Mouse (Mus musculus) embryonic facial prominence, embryonic 12.5 days (tissue): ENCODE measurements around the gene Fubp1. TPM values are rescaled to one million over a fixed set of nuclear protein-coding genes. Genes with fewer than 3 reads are reported as not detected.

ENCODE experiments used
- ATAC-seq: fragments of 200-750 bp; cut with Nextera tagmentation; 2 replicates; pipeline ENCODE4 v1.8.0; 2017; ENCODE audit not compliant: insufficient number of reproducible peaks, insufficient read depth, low FRiP score, low TSS enrichment
- H3K27ac ChIP-seq: fragments of 300-500 bp; sonication (generic); 2 replicates; pipeline ENCODE4 v1.5.1; 2016; ENCODE audit warnings: mild to moderate bottlenecking
- H3K27me3 ChIP-seq: fragments of 300-500 bp; sonication (generic); 2 replicates; pipeline ENCODE4 v1.6.1; 2016; ENCODE audit warnings: mild to moderate bottlenecking, moderate library complexity
- H3K36me3 ChIP-seq: fragments of 300-500 bp; sonication (generic); 2 replicates; pipeline ENCODE4 v1.6.1; 2016; ENCODE audit warnings: mild to moderate bottlenecking
- H3K4me1 ChIP-seq: fragments of 300-500 bp; sonication (generic); 2 replicates; pipeline ENCODE4 v1.6.1; 2016
- H3K4me2 ChIP-seq: fragments of 300-500 bp; sonication (generic); replicated peaks from 2 replicates; pipeline ENCODE4 v1.6.1; 2016; ENCODE audit warnings: mild to moderate bottlenecking, moderate library complexity
- H3K4me3 ChIP-seq: fragments of 300-500 bp; sonication (generic); 2 replicates; pipeline ENCODE4 v1.5.1; 2016; ENCODE audit warnings: mild to moderate bottlenecking
- H3K9ac ChIP-seq: fragments of 300-500 bp; sonication (generic); 2 replicates; pipeline ENCODE4 v1.6.1; 2016; ENCODE audit warnings: mild to moderate bottlenecking, moderate library complexity
- H3K9me3 ChIP-seq: fragments of 300-500 bp; sonication (generic); 2 replicates; pipeline ENCODE4 v1.6.1; 2016; ENCODE audit warnings: mild to moderate bottlenecking, moderate library complexity
- WGBS: fragments of 180-500 bp; shearing (Covaris S2); methylation state at CpG from one replicate; pipeline ENCODE4 v1.1.7; 2016; 5-methylcytosine and 5-hydroxymethylcytosine counted together
- polyA plus RNA-seq: library from polyadenylated mRNA; unstranded; fragments of >200 nt; fragmentation: Nextera tagmentation; extraction: Ambion mirVana; gene quantifications from 2 replicates; pipeline ENCODE4 v1.2.1, GENCODE M21; 2016

Fubp1 gene
- polyA plus RNA-seq, 1 experiment from 2014 or later, result 370 TPM

- no peaks in the 10 kb centered on the region for H3K9me3 ChIP-seq
- H3K4me3 ChIP-seq, result peak overlapping the region; percentile 99
- H3K36me3 ChIP-seq, result peaks cover 5% of the 10 kb centered on the region; the same call in 1 of the 2 replicates
- peak; percentile 54 for ATAC-seq
- no peaks in the 10 kb centered on the region for H3K27me3 ChIP-seq
- under 1% methylated on average over 58 of the region's 68 CpGs for WGBS
- peak overlapping the region; percentile 99 for H3K27ac ChIP-seq
- H3K4me2 ChIP-seq, result peak overlapping the region; percentile 96
- peak overlapping the region; percentile 100 for H3K9ac ChIP-seq
- peaks cover 19% of the 10 kb centered on the region for H3K4me1 ChIP-seq
Measured at GRCm38 (mm10) chr3:152210728-152211391, 638 bp downstream of the Fubp1 start.

- 32% methylated on average over 7 of the region's 7 CpGs for WGBS
- H3K4me3 ChIP-seq, result peak overlapping the region; percentile 99
- H3K36me3 ChIP-seq, result peaks cover 13% of the 10 kb centered on the region; the same call in 1 of the 2 replicates
- ATAC-seq, result no peak
- H3K27me3 ChIP-seq, result no peaks in the 10 kb centered on the region
- no peak overlapping the region for H3K27ac ChIP-seq
- peaks cover 19% of the 10 kb centered on the region for H3K4me1 ChIP-seq
- H3K9me3 ChIP-seq, result no peaks in the 10 kb centered on the region
- H3K9ac ChIP-seq, result peak overlapping the region; percentile 100
- peak overlapping the region; percentile 96 for H3K4me2 ChIP-seq
Measured at GRCm38 (mm10) chr3:152211731-152212279, 1.6 kb downstream of the Fubp1 start.

DNA sequence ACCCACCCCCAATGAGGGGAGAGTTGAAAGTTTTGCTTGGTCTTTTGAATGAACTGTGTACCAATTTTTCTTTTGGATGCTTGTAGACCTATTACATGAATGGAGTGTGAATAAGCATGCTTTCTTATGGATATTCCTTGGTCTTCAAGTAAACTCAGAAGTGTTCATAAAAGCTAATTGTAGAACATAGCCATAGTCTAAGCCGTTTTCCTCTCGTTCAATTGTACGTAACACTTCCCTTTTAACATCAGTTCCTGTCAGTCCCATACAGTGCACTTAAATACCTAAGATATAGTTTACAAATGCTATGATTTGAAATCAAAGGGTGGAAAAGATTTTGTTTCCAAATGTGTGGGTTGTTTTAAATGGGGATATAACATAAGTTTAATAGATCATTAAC is 3.2 kb downstream of the Fubp1 start:
- H3K27me3 ChIP-seq, result no peaks in the 10 kb centered on the region
- WGBS, result 72% methylated on average over 3 of the region's 3 CpGs
- no peak overlapping the region for H3K27ac ChIP-seq
- no peak overlapping the region for H3K9ac ChIP-seq
- no peak for ATAC-seq
- peak overlapping the region; percentile 96 for H3K4me2 ChIP-seq
- peaks cover 19% of the 10 kb centered on the region for H3K4me1 ChIP-seq
- no peaks in the 10 kb centered on the region for H3K9me3 ChIP-seq
- peak overlapping the region; percentile 99 for H3K4me3 ChIP-seq
- peaks cover 27% of the 10 kb centered on the region; the same call in 1 of the 2 replicates for H3K36me3 ChIP-seq

GRCm38 (mm10) chr3:152224918-152225317 is 14.7 kb downstream of the Fubp1 start:
- Histone ChIP-seq H3K9me3 (no peaks in the 10 kb centered on the region), H3K4me3 (no peak overlapping the region), H3K27ac (no peak overlapping the region), H3K9ac (no peak overlapping the region), H3K4me1 (no peaks in the 10 kb centered on the region), H3K36me3 (peaks cover 84% of the 10 kb centered on the region), H3K4me2 (no peak overlapping the region), H3K27me3 (no peaks in the 10 kb centered on the region)
- ATAC-seq, result no peak

DNA sequence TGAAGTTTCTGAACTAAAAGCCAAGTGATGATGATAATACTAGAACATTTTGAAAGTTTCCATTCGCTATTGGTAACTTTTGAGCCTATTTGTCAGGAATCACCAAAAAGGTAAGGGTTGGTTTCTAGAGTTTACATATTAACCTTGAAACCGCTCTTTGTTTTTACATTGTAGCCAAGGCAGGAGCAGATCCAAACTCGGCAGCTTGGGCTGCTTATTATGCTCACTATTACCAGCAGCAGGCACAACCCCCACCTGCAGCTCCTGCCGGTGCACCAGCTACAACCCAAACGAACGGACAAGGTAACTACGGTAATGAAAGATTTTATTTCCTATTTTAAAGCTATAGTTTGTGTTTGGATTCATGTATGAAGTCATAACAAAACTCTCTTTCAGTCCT is 15.7 kb downstream of the Fubp1 start:
- no peak overlapping the region for H3K27ac ChIP-seq
- H3K9ac ChIP-seq, result no peak overlapping the region
- no peak for ATAC-seq
- H3K36me3 ChIP-seq, result peaks cover 82% of the 10 kb centered on the region
- 93% methylated on average over 7 of the region's 7 CpGs for WGBS
- no peak overlapping the region for H3K4me2 ChIP-seq
- H3K27me3 ChIP-seq, result no peaks in the 10 kb centered on the region
- no peak overlapping the region for H3K4me3 ChIP-seq
- H3K9me3 ChIP-seq, result no peaks in the 10 kb centered on the region
- H3K4me1 ChIP-seq, result no peaks in the 10 kb centered on the region

- no peak for ATAC-seq
- H3K4me1 ChIP-seq, result no peaks in the 10 kb centered on the region
- no peak overlapping the region for H3K4me3 ChIP-seq
- H3K4me2 ChIP-seq, result no peak overlapping the region
- WGBS, result 93% methylated on average over 7 of the region's 7 CpGs
- H3K27me3 ChIP-seq, result no peaks in the 10 kb centered on the region
- peaks cover 75% of the 10 kb centered on the region for H3K36me3 ChIP-seq
- no peak overlapping the region for H3K9ac ChIP-seq
- no peak overlapping the region for H3K27ac ChIP-seq
- H3K9me3 ChIP-seq, result no peaks in the 10 kb centered on the region
Measured at GRCm38 (mm10) chr3:152228843-152229242, 18.6 kb downstream of the Fubp1 start.

DNA sequence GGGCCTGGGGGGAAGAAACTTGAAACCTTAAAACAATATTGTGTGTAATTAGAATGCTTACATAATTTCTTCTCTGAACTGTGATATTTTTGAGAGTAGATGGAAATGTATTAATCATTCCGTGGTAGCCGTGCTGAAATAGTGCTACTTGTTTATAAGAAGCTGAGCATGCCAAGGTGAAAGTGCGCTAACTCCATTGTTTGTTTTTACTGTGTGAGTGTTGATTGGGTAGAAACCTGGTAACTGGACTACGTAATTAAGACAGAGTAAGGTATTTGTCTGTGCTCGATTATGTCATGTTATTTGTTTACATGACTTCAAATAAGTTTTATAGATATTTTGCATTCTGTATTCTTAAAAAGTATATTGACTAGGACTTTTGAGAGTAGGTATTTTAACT is 19.0 kb downstream of the Fubp1 start:
- no peak for ATAC-seq
- Histone ChIP-seq H3K9ac (no peak overlapping the region), H3K27ac (no peak overlapping the region), H3K4me1 (no peaks in the 10 kb centered on the region), H3K27me3 (no peaks in the 10 kb centered on the region), H3K36me3 (peaks cover 73% of the 10 kb centered on the region), H3K9me3 (no peaks in the 10 kb centered on the region), H3K4me3 (no peak overlapping the region), H3K4me2 (no peak overlapping the region)
- WGBS, result 88% methylated on average over 5 of the region's 5 CpGs

- Histone ChIP-seq H3K36me3 (peaks cover 59% of the 10 kb centered on the region), H3K27me3 (no peaks in the 10 kb centered on the region)
- WGBS, result 68% methylated on average over 6 of the region's 6 CpGs
Measured at GRCm38 (mm10) chr3:152231333-152232100, 21.3 kb downstream of the Fubp1 start.

GRCm38 (mm10) chr3:152235238-152235637 is 25.0 kb downstream of the Fubp1 start:
- Histone ChIP-seq H3K9me3 (no peaks in the 10 kb centered on the region), H3K27me3 (no peaks in the 10 kb centered on the region), H3K9ac (no peak overlapping the region), H3K4me3 (no peak overlapping the region), H3K27ac (no peak overlapping the region), H3K4me1 (no peaks in the 10 kb centered on the region), H3K36me3 (peaks cover 51% of the 10 kb centered on the region), H3K4me2 (no peak overlapping the region)
- no peak for ATAC-seq
- WGBS, result 84% methylated on average over 1 of the region's 1 CpGs

More at GRCm38 (mm10) chr3:152231333-152232100, 21.3 kb downstream of the Fubp1 start:
- no peaks in the 10 kb centered on the region for H3K4me1 ChIP-seq
- no peak overlapping the region for H3K27ac ChIP-seq
- H3K9ac ChIP-seq, result no peak overlapping the region
- no peaks in the 10 kb centered on the region for H3K9me3 ChIP-seq
- H3K4me3 ChIP-seq, result no peak overlapping the region
- ATAC-seq, result no peak
- H3K4me2 ChIP-seq, result no peak overlapping the region

- WGBS, result 93% methylated on average over 1 of the region's 1 CpGs
- Histone ChIP-seq H3K4me3 (no peak overlapping the region), H3K4me2 (no peak overlapping the region), H3K4me1 (no peaks in the 10 kb centered on the region), H3K36me3 (peaks cover 49% of the 10 kb centered on the region), H3K27me3 (no peaks in the 10 kb centered on the region), H3K27ac (no peak overlapping the region), H3K9ac (no peak overlapping the region), H3K9me3 (no peaks in the 10 kb centered on the region)
- ATAC-seq, result no peak
Measured at GRCm38 (mm10) chr3:152235805-152236204, 25.6 kb downstream of the Fubp1 start.

GRCm38 (mm10) chr3:152238836-152239235 is 28.6 kb downstream of the Fubp1 start:
- Histone ChIP-seq H3K27ac (no peak overlapping the region), H3K27me3 (no peaks in the 10 kb centered on the region), H3K36me3 (peaks cover 34% of the 10 kb centered on the region), H3K4me2 (no peak overlapping the region), H3K4me1 (no peaks in the 10 kb centered on the region), H3K4me3 (no peak overlapping the region), H3K9me3 (no peaks in the 10 kb centered on the region), H3K9ac (no peak overlapping the region)
- ATAC-seq, result no peak
- 66% methylated on average over 2 of the region's 2 CpGs for WGBS

DNA sequence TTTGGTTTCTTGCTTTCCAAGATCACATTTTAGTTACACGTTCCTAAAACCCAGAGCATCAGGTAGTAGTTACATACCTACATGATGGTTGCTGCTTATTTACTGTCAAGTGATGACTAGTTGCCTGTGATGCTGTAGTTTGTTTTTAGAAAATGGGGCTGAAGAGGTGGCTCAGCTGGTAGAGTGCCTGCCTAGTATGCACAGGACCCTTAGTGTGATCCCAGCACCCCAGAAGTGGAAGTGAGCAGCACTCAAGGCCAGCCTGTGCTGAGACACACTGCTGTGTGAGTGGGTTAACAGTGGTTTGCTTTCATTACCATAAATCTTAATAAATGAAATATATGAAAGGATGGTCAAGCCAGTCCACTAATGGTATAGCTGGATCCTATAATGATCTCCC is 29.4 kb downstream of the Fubp1 start:
- H3K4me2 ChIP-seq, result no peak overlapping the region

More for the DNA sequence above, 29.4 kb downstream of the Fubp1 start:
- Histone ChIP-seq H3K4me3 (no peak overlapping the region), H3K9me3 (no peaks in the 10 kb centered on the region), H3K27ac (no peak overlapping the region), H3K27me3 (no peaks in the 10 kb centered on the region), H3K36me3 (peaks cover 29% of the 10 kb centered on the region), H3K9ac (no peak overlapping the region), H3K4me1 (no peaks in the 10 kb centered on the region)
- no peak for ATAC-seq
- 96% methylated on average over 1 of the region's 1 CpGs for WGBS
